Mouse (Mus musculus) cerebellum, adult 2 months (tissue): ENCODE results near the gene Atp2a3.

Experiments
- CTCF ChIP-seq: fragments of 200-500 bp; IDR thresholded peaks from 2 replicates; pipeline ENCODE4 v1.5.1; 2011; ENCODE audit warnings: low read depth, mild to moderate bottlenecking, control low read depth, low read length, moderate library complexity, borderline replicate concordance; ENCODE audit not compliant: insufficient read depth
- POLR2A ChIP-seq: fragments of 200-500 bp; IDR thresholded peaks from 2 replicates; pipeline ENCODE4 v1.6.1; 2011; ENCODE audit warnings: low read length, control low read depth, borderline replicate concordance; ENCODE audit not compliant: insufficient read depth

DNA sequence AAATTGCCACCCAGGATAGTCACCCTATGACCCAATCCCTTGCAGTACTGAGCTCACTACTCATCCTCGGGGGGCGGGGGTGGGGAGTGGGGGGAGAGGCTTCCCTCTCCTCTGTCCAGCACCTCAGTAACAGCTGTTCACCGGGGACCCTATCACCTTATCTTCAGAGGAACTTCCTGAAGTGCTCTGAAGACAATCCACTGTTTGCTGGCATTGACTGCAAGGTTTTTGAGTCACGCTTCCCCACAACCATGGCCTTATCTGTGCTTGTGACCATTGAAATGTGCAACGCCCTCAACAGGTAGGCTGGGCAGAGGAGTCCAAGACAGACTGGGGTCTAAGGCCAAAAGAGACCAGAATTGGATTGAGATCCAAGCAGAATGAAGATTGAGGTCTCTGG is 26.8 kb downstream of the Atp2a3 start:
- TF ChIP-seq POLR2A (no peak), CTCF (no peak)
